Mouse (Mus musculus) embryonic facial prominence, embryonic 15.5 days (tissue): ENCODE measurements around the gene Frem1. TPM values are rescaled to one million over a fixed set of nuclear protein-coding genes. Genes with fewer than 3 reads are reported as not detected.
A peak's percentile ranks its signal among the peaks of the same experiment; 100 is the strongest.

Source experiments
- ATAC-seq: fragments of 200-750 bp; cut with Nextera tagmentation; 2 replicates; pipeline ENCODE4 v1.8.0; 2017; ENCODE audit warnings: low read depth, moderate TSS enrichment; ENCODE audit not compliant: insufficient number of reproducible peaks, low FRiP score, low TSS enrichment
- H3K27ac ChIP-seq: fragments of 300-500 bp; sonication (generic); replicated peaks from 2 replicates; pipeline ENCODE4 v1.5.1; 2015; ENCODE audit warnings: mild to moderate bottlenecking, inconsistent platforms
- H3K27me3 ChIP-seq: fragments of 300-500 bp; sonication (generic); 2 replicates; pipeline ENCODE4 v1.6.1; 2015; ENCODE audit warnings: inconsistent platforms
- H3K36me3 ChIP-seq: fragments of 300-500 bp; sonication (generic); 2 replicates; pipeline ENCODE4 v1.6.1; 2015; ENCODE audit warnings: mild to moderate bottlenecking, inconsistent platforms
- H3K4me1 ChIP-seq: fragments of 300-500 bp; sonication (generic); 2 replicates; pipeline ENCODE4 v1.6.1; 2015; ENCODE audit warnings: inconsistent platforms
- H3K4me2 ChIP-seq: fragments of 300-500 bp; sonication (generic); replicated peaks from 2 replicates; pipeline ENCODE4 v1.6.1; 2015; ENCODE audit warnings: mild to moderate bottlenecking, inconsistent platforms
- H3K4me3 ChIP-seq: fragments of 300-500 bp; sonication (generic); replicated peaks from 2 replicates; pipeline ENCODE4 v1.5.1; 2015; ENCODE audit warnings: mild to moderate bottlenecking, inconsistent platforms
- H3K9ac ChIP-seq: fragments of 300-500 bp; sonication (generic); 2 replicates; pipeline ENCODE4 v1.6.1; 2015; ENCODE audit warnings: inconsistent platforms
- H3K9me3 ChIP-seq: fragments of 300-500 bp; sonication (generic); replicated peaks from 2 replicates; pipeline ENCODE4 v1.6.1; 2016; ENCODE audit warnings: inconsistent platforms
- WGBS: fragments of 180-500 bp; shearing (Covaris S2); methylation state at CpG from one replicate; pipeline ENCODE4 v1.1.7; 2015; 5-methylcytosine and 5-hydroxymethylcytosine counted together
- polyA plus RNA-seq: library from polyadenylated mRNA; unstranded; fragments of >200 nt; fragmentation: Nextera tagmentation; extraction: Ambion mirVana; gene quantifications from 2 replicates; pipeline ENCODE4 v1.2.1, GENCODE M21; 2015

Gene Frem1
- polyA plus RNA-seq, 1 experiment from 2014 or later: 13.9 TPM

DNA sequence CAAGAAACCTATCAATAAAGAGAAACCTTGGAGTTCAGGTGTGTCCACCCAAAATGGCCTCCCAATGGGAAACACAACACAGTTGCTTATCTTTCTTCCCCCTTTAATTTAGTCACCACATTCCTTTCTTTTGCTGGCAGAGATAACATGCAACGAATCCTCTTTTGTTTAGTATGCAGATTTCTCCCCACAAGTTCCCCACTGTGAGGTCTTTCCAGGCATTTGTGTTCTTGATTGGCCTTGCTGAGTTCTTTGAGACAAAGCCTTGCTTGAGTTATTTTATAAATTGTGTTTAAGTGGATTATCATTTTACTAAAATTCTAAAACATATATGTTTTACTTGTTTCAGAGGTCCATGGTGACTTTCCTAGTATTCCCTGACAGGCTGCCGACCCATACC lies 166.0 kb downstream of the Frem1 start:
- H3K9me3 ChIP-seq: no peaks in the 10 kb centered on the region
- 71% methylated on average over 2 of the region's 2 CpGs for WGBS

DNA sequence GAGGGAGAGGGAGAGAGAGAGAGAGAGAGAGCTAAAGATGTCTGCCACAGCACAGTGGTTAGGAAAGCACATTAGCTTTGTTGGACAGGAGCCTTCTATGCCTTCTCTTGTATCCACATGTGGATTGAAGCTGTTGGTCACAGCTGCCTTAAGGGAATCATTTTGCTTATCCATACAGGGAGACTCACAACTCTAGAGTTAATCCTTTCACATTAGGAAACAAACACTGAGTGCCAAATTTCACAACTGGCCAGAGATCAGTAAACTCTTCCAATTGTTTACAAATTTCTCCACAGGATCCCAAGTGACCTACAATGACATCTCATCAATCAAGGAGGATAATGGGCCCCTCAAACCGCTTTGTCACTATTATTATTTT lies 166.6 kb downstream of the Frem1 start:
- Histone ChIP-seq H3K27ac (no peak overlapping the region), H3K9ac (no peak overlapping the region), H3K4me3 (no peak overlapping the region), H3K4me1 (peaks cover 26% of the 10 kb centered on the region), H3K27me3 (no peaks in the 10 kb centered on the region), H3K36me3 (no peaks in the 10 kb centered on the region), H3K9me3 (no peaks in the 10 kb centered on the region), H3K4me2 (no peak overlapping the region)
- 62% methylated on average over 1 of the region's 1 CpGs for WGBS
- ATAC-seq: no peak

More for the DNA sequence above, 166.0 kb downstream of the Frem1 start:
- Histone ChIP-seq H3K36me3 (no peaks in the 10 kb centered on the region), H3K9ac (no peak overlapping the region), H3K27me3 (no peaks in the 10 kb centered on the region), H3K27ac (no peak overlapping the region), H3K4me2 (no peak overlapping the region), H3K4me1 (peaks cover 32% of the 10 kb centered on the region), H3K4me3 (no peak overlapping the region)
- ATAC-seq: no peak

DNA sequence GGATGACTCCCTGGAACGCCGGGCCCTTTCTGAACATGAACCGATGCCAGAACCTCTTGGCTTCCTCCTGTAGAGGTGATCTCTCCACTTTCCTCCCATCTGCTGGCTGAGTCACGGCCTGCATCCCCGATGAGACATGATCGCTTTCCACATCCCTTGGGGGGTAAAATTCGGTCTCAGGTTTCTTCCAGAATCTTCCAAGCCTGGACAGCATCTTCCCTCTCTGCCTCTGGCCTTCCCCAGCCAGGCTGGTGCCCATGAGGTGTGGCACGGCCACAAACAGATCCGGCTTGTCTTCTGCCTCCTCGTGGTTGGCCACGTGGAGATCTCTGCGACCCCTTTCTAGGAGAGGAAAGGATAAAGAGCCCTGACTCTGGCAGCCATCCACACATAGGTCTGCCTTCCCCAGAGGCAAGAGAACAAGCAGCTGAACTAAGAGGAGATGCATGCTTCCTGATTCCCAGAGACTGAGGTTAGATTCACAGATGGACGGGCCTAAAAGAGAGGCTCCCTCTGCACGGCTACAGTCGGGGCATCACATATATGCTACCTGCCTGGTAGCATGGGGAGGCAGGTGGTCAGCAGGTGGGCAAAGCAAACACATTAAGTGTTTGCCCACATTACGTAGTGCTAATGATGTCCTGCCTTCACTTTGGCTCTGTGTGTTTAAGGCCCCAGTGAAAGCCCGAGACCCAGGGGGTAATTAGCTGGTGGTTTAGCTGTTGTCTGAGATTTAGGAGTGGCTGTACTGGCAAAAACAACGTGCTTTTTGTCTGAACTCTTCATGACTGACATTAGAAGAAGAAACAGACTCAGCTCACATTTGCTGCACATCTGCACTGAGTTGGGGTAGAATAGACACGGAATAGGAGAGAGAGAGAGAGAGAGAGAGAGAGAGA lies 167.3 kb downstream of the Frem1 start, which contains the start of gene Cer1:
Gene Cer1, minus strand, starts transcription at position 513 of the 899 bp plus-strand sequence.
- H3K27ac ChIP-seq: peak within 1 kb of the TSS; percentile 58
- ATAC-seq: no peak; the same call in 1 of the 2 replicates
- H3K4me2 ChIP-seq: no peak within 1 kb of the TSS

DNA sequence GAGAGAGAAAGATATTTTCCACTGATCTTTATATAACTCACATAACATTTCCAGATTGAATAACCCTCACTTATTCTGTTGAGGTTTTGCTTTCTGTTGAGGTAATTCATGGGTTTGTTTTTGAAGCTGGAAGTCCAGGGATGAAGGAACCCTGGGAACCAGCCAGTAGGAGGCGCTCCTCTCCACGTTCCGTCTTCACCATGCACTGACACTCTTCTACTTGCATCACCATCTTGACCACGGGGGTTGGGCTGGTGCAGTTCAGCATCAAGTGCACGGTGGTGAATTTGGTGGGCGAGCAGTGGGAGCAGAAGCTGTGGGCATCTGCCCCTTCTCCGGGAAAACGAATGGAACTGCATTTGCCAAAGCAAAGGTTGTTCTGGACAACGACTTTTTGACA lies 169.6 kb downstream of the Frem1 start:
- Histone ChIP-seq H3K27me3 (no peaks in the 10 kb centered on the region), H3K36me3 (no peaks in the 10 kb centered on the region), H3K4me1 (peaks cover 14% of the 10 kb centered on the region), H3K27ac (no peak overlapping the region), H3K9me3 (no peaks in the 10 kb centered on the region), H3K9ac (no peak overlapping the region), H3K4me2 (no peak overlapping the region), H3K4me3 (no peak overlapping the region)
- ATAC-seq: no peak
- 85% methylated on average over 9 of the region's 9 CpGs for WGBS

More for the DNA sequence above, 167.3 kb downstream of the Frem1 start, which contains the start of gene Cer1:
- Histone ChIP-seq H3K4me1 (peaks cover 20% of the 10 kb centered on the region), H3K27me3 (no peaks in the 10 kb centered on the region), H3K9me3 (no peaks in the 10 kb centered on the region), H3K9ac (no peak within 1 kb of the TSS), H3K36me3 (no peaks in the 10 kb centered on the region), H3K4me3 (no peak within 1 kb of the TSS)
- WGBS: 49% methylated on average over 18 of the region's 19 CpGs

DNA sequence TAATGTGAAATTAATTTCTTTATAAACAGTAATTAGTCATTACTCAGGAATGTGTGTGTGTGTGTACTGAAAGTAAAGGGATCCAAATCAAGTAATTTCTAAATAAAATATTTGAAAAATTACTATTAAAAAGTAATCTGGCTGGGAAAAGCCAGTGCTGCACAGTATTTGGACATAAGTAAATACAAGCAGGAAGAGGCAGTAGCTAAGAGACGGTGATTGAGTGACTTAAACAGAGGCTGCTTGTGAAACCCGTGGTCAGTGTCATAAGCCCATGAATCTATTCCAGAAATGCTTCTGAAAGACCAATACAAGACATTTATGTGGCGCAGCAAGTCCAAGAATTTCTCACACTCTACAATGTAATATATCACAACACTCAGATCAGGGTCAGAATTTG lies 170.8 kb downstream of the Frem1 start:
- no peaks in the 10 kb centered on the region for H3K36me3 ChIP-seq
- H3K9ac ChIP-seq: no peak overlapping the region
- WGBS: 84% methylated on average over 3 of the region's 3 CpGs
- H3K9me3 ChIP-seq: no peaks in the 10 kb centered on the region
- no peak overlapping the region for H3K4me2 ChIP-seq
- H3K27ac ChIP-seq: no peak overlapping the region
- H3K4me1 ChIP-seq: peaks cover 14% of the 10 kb centered on the region
- ATAC-seq: no peak
- no peaks in the 10 kb centered on the region for H3K27me3 ChIP-seq
- H3K4me3 ChIP-seq: no peak overlapping the region

DNA sequence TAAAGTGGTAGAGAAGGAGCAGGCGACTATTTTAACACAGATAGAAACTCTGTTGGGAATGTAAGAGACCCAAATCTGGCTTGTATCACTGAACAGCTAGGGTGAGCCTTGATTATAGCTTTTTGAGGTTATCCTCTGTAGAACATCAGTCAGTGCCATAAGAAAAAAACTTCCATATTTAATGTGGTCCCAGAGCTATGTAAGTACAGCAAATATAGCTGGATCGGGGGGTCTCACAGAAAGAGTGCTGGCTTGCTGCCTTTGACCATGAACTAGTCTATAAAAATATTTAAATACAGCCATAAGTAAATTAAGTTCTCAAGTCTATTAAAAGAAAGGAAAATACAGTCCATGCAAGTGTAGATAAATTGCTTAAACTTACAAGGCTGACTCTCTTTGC lies 171.9 kb downstream of the Frem1 start:
- H3K4me2 ChIP-seq: no peak overlapping the region
- peaks cover 14% of the 10 kb centered on the region for H3K4me1 ChIP-seq
- no peaks in the 10 kb centered on the region for H3K27me3 ChIP-seq
- WGBS: 77% methylated on average over 2 of the region's 2 CpGs
- H3K4me3 ChIP-seq: no peak overlapping the region
- no peaks in the 10 kb centered on the region for H3K9me3 ChIP-seq
- no peak for ATAC-seq
- no peak overlapping the region for H3K9ac ChIP-seq
- no peak overlapping the region for H3K27ac ChIP-seq
- H3K36me3 ChIP-seq: no peaks in the 10 kb centered on the region

DNA sequence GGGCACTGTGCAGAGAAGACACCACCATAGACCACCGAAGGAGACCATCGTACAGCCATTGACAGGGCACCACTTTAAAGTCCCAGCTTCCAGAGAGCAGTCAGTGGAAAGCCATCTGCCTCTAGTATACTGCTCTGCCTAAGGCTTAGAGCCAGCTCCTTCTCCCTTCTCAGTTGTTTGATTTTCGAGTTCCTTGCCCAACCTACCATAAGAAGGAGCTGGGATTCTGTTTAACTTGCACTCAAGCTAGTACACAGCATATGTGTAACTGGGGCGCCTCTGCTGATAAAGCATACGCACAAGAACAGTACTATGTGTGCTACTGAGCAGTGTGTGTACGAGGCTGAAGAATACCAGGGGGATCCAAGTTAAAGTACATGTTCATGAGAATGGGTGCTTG lies 173.0 kb downstream of the Frem1 start:
- no peaks in the 10 kb centered on the region for H3K9me3 ChIP-seq
- no peak overlapping the region for H3K4me3 ChIP-seq
- H3K36me3 ChIP-seq: no peaks in the 10 kb centered on the region
- H3K27me3 ChIP-seq: no peaks in the 10 kb centered on the region
- no peak overlapping the region for H3K9ac ChIP-seq
- ATAC-seq: no peak
- peaks cover 3% of the 10 kb centered on the region; the same call in 1 of the 2 replicates for H3K4me1 ChIP-seq
- 83% methylated on average over 6 of the region's 6 CpGs for WGBS
- no peak overlapping the region for H3K27ac ChIP-seq
- H3K4me2 ChIP-seq: no peak overlapping the region

DNA sequence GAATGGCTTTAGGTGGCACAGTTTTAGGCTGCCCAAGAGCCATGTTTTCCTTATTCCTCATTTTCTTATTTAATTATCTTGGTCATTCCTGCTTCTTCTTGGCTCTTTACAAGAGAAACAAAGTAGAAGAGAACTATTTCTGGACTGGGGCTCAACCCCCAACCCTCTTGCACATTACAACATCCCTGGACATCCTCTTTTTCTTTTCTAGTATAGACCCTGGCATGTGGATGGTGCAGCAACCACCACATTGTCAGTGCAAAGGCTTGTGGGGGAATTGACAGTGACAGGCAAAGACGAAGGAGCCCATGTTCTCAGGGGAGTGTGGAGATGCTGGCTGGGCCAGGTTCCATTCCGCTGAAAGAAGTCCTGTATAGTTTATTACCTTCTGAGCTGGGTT lies 175.5 kb downstream of the Frem1 start:
- Histone ChIP-seq H3K27ac (no peak overlapping the region), H3K36me3 (no peaks in the 10 kb centered on the region), H3K4me2 (no peak overlapping the region), H3K4me1 (peaks cover 10% of the 10 kb centered on the region; the same call in 1 of the 2 replicates), H3K9ac (no peak overlapping the region), H3K4me3 (no peak overlapping the region), H3K27me3 (no peaks in the 10 kb centered on the region), H3K9me3 (no peaks in the 10 kb centered on the region)
- ATAC-seq: no peak
- 83% methylated on average over 2 of the region's 2 CpGs for WGBS

DNA sequence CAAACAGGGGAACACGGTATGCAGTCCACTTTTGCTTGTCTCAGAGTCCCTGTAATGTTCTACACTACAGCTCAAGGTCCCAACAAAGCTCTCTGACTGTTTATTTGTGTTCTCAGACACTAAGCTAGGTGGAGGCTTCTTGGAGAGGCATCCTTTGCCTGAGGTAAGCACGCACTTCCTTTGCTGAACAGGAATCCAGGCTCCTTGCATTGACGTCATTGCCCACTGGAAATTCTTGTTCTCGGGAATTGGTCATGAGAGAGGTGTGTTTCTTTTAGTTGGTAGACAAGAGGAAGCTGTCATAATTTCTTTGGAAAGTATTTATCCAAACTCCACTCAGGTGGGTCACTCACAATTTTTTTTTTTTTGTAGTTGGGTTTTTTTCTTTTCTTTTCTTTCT lies 176.6 kb downstream of the Frem1 start:
- Histone ChIP-seq H3K9ac (no peak overlapping the region), H3K9me3 (no peaks in the 10 kb centered on the region), H3K4me1 (peaks cover 10% of the 10 kb centered on the region; the same call in 1 of the 2 replicates), H3K4me2 (no peak overlapping the region), H3K27me3 (no peaks in the 10 kb centered on the region), H3K27ac (no peak overlapping the region), H3K4me3 (no peak overlapping the region), H3K36me3 (no peaks in the 10 kb centered on the region)
- ATAC-seq: no peak
- 47% methylated on average over 4 of the region's 4 CpGs for WGBS

DNA sequence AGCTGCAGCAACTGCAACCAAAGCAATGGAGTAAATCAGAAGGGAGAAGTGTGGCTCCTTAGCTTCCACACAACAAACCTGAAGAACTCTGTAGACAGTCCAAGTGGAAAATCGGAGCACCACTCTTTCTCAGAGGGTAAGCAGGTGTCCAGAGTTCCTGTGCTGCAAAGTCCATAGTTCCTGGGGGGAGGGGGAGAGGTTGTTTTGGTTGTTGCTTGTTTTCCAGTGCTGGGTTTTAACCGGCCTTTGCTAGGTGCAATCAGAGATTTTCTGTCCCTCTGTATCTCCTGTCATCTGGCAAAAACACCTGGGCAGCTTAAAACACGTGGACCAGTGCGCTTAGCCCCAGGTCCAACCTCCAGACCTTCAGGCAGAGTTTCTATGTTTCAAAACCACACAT lies 177.3 kb downstream of the Frem1 start:
- Histone ChIP-seq H3K27ac (no peak overlapping the region), H3K4me1 (peaks cover 10% of the 10 kb centered on the region; the same call in 1 of the 2 replicates), H3K9ac (no peak overlapping the region), H3K27me3 (no peaks in the 10 kb centered on the region), H3K4me3 (no peak overlapping the region), H3K36me3 (no peaks in the 10 kb centered on the region), H3K9me3 (no peaks in the 10 kb centered on the region), H3K4me2 (no peak overlapping the region)
- WGBS: 57% methylated on average over 4 of the region's 4 CpGs
- ATAC-seq: no peak

DNA sequence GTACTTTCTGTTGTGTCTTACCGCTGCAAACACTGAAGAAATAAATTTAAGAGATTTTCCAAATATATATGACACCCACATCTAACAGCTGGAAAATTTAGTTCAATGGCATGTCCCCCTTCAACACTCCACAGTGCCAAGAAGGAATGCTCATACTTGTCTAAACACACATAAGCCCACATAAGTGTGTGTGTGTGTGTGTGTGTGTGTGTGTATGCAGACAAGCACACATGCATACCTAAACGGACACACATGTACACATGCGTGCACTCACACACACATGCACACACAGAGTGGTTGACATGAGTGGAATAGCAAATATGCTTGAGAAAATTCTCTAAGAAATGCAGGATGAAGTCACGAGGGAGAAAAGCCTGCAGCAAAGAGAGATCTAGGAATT lies 179.6 kb downstream of the Frem1 start:
- H3K27ac ChIP-seq: no peak overlapping the region
- H3K9me3 ChIP-seq: no peaks in the 10 kb centered on the region
- peaks cover 10% of the 10 kb centered on the region; the same call in 1 of the 2 replicates for H3K4me1 ChIP-seq
- WGBS: 51% methylated on average over 4 of the region's 4 CpGs
- no peak overlapping the region for H3K4me3 ChIP-seq
- no peak for ATAC-seq
- H3K27me3 ChIP-seq: no peaks in the 10 kb centered on the region
- no peaks in the 10 kb centered on the region for H3K36me3 ChIP-seq
- no peak overlapping the region for H3K9ac ChIP-seq
- no peak overlapping the region for H3K4me2 ChIP-seq

DNA sequence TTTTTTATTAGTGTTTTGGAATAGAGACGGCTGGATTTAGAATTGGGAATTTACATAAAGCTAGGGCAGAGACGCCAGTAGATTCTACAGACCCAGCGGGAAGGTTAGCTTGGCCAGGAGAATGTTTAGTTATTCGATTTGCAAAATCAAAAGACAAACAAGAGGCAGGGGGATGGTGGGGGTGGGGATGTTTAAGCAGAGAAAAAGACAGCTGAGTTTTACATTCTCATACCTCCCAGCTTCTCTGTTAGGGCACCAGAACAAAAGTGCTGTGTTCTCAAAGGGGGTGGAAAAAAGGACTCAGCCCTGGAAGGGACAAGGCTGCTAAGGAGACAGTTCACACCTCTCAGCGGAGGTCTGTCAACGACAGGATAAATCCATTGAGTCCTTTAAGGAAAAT lies 180.0 kb downstream of the Frem1 start:
- WGBS: 41% methylated on average over 6 of the region's 6 CpGs
- no peaks in the 10 kb centered on the region for H3K9me3 ChIP-seq
- no peak overlapping the region for H3K9ac ChIP-seq
- H3K4me3 ChIP-seq: no peak overlapping the region
- H3K27ac ChIP-seq: no peak overlapping the region
- peaks cover 10% of the 10 kb centered on the region; the same call in 1 of the 2 replicates for H3K4me1 ChIP-seq
- no peaks in the 10 kb centered on the region for H3K27me3 ChIP-seq
- H3K4me2 ChIP-seq: no peak overlapping the region
- no peaks in the 10 kb centered on the region for H3K36me3 ChIP-seq
- no peak for ATAC-seq
